Mouse (Mus musculus): ENCODE measurements around the gene Plxdc1. TPM values are rescaled to one million over a fixed set of nuclear protein-coding genes. Genes with fewer than 3 reads are reported as not detected.
A peak's percentile ranks its signal among the peaks of the same experiment; 100 is the strongest.

Plxdc1 gene
- 10 to 100 TPM; 17.5 to 22.2 TPM for total RNA-seq (2021)
- polyA plus RNA-seq (2012; rRNA removed), result 11.0 and 13.7 TPM in 2 replicates
- long read RNA-seq, transcript Plxdc1-201 (14 exons, 2,881 nt), result major isoform, 35 of 45 reads
- long read RNA-seq, partial matches to known transcripts, result 3 of 45 reads
- long read RNA-seq, other reads (novel, unspliced or antisense), result 7 of 45 reads

- DNase-seq, result peak; percentile 87
Measured at GRCm38 (mm10) chr11:97985727-97986677, at the start of gene Plxdc1. Plxdc1 (minus strand) TSS chr11:97986444.

- DNase-seq, result peak; percentile 77
Measured at GRCm38 (mm10) chr11:98035977-98036377, 49.7 kb upstream of the Plxdc1 start.

DNA sequence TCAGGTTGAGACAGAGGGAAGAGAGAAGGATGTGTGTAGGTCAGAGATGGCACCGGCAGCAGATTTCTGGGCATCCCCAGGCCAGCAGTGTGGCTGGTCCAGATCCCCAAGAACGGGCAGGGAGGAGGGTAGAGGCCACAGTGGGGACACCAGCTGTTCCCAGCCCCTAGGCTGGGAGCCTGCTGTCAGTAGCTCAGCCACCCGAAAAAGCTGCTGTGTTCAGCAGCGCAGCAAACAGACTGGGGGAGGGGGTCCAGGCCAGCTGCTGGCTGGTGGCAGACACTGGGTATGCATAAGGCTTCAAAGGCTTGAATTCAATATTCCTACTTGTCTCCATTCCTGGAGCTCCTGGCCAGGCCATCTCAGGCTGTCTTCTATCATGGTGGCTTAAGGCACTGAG, 48.6 kb upstream of the Plxdc1 start:
- DNase-seq, result no peak

DNA sequence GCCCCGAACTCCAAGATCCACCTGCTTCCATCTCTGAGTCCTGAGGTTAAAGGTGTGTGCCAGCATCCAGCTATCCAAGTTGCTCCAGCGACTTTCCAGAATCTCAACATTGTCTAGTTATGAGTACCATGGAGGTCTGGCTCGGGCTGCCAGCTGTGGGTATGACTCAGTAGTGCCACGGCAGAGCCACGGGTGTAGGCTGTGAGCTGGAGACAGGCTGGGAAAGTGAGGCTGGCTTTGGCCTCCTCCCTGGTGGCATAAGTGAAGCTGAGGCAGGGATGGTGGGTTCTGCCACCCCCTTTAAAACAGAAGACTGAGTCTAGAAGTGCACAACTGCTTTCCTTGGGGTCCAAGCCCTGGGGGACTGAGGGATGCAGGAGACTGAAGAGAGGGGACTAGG, 47.8 kb upstream of the Plxdc1 start:
- DNase-seq, result no peak

GRCm38 (mm10) chr11:98031443-98031770, 45.2 kb upstream of the Plxdc1 start:
- DNase-seq, result peak; percentile 66

- DNase-seq, result no peak
Measured at GRCm38 (mm10) chr11:98030701-98031442, 44.6 kb upstream of the Plxdc1 start.

GRCm38 (mm10) chr11:98027785-98028184, 41.5 kb upstream of the Plxdc1 start:
- DNase-seq, result no peak

GRCm38 (mm10) chr11:98027297-98027688, 41.0 kb upstream of the Plxdc1 start:
- DNase-seq, result no peak

- peak; percentile 91 for DNase-seq
Measured at GRCm38 (mm10) chr11:98026570-98027296, 40.5 kb upstream of the Plxdc1 start, which contains the start of gene Rpl19. Rpl19 (plus strand) TSS chr11:98026710.

GRCm38 (mm10) chr11:98026248-98026569, 40.0 kb upstream of the Plxdc1 start:
- no peak for DNase-seq

DNA sequence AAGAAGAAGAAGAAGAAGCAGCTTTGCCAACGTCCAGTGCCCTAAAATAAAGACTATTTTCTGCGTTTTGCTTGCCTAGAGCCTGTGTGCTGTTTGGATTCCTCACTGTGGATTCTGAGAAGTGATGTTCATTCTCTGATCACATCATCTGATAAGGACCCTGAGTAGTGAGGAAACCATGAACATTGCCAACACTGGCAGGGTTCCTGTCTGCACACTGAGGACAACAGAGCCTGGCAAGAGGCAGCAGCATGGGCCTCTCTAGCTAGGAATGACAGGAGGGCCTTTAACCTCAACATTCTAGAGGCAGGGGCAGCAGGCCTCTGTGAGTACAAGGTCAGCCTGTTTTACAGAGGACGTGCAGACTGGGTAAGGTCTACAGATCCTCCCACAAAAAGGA, 38.3 kb upstream of the Plxdc1 start:
- no peak for DNase-seq

GRCm38 (mm10) chr11:98022555-98023371, 36.5 kb upstream of the Plxdc1 start, which contains the start of gene Cacnb1:
Cacnb1 (minus strand) TSS chr11:98023034.
- DNase-seq, result peak; percentile 84

GRCm38 (mm10) chr11:98022253-98022554, 36.0 kb upstream of the Plxdc1 start:
- no peak for DNase-seq

DNA sequence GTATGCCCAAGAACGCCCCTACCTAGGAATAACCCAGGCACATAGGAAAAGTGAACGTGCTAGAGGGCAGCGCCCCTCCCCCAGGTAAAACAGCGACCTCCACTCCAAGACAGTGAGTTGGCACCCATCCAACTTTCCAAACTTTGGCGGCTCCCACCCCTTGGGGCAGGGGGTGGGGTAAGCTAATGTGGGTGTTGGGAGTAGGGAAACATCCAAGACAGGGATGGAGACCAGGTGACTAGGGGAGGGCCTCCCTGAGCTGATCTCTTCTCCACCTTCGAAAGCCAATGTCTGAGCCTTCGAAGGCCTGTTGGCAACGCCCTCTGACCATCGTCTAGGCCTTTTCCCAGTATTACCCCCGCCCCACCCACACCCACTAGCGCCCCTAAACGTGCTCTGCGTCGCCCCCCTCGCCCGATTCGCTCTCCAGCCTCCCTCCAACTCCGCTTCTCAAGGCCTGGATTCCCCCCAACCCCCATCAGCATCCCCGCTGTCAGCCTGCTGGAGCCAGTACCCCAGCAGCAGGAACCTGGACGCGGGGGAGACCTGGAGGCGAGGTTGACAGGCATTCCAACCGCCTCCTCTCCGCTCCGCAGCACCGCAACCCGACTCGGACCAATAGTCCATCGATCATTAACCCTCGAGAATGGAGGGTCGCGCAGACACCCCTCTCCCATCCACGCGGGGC, 35.5 kb upstream of the Plxdc1 start:
- DNase-seq, result peak; percentile 42

GRCm38 (mm10) chr11:98021118-98021517, 34.9 kb upstream of the Plxdc1 start:
- DNase-seq, result no peak

DNA sequence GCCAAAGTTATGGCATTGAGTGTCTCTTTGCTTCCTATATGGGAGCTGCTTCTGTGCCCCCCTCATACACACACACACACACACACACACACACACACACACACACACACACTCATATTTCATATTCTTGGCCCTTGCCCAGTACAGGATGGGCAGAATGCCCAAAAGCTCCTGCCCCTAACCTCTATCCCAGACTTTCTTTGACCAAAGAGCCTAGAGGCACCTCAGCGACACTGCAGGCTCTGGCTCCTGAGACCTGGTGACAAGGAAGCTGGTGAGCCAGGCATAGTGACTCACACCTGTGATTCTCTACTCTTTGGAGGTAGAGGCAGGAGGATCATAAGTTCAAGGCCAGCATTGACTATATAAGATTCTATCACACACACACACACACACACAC, 34.5 kb upstream of the Plxdc1 start:
- peak; percentile 26 for DNase-seq

DNA sequence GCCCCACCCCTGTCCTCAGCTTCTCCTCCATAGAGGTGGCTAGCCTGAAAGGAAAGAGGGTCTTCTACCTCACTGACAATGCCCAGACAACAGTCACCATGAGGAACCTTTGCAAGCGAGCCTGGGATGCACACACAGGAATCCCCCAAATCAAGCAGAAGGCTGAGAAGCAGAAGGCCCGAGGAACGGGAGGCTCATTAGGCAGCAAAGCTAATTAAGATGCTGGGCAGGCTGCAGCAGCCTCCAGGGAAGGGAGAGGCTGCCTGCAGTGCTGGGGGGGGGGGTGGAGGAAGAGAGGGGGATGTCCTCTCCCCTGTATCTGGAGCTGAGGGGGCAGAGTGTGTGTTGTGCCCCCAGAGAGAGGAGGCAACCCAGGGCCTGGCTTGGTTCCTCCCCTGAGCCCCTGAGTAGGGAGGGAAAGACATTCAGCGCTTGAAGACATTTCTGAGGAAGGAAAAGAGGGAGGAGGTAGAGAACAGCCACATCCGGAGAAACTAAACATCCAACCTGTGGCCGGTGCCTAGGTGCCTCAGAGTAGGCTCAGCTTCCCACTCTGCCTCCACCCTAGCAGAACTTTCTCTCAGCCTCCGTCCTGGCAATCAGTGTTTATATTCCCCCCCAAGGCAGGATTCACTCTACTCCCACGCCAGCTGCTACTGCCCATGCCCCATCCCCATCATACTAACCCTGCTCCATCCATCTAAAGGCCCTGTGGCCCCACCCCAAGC, 33.8 kb upstream of the Plxdc1 start:
- no peak for DNase-seq

- peak; percentile 37 for DNase-seq
Measured at GRCm38 (mm10) chr11:98018858-98019641, 32.8 kb upstream of the Plxdc1 start.

DNA sequence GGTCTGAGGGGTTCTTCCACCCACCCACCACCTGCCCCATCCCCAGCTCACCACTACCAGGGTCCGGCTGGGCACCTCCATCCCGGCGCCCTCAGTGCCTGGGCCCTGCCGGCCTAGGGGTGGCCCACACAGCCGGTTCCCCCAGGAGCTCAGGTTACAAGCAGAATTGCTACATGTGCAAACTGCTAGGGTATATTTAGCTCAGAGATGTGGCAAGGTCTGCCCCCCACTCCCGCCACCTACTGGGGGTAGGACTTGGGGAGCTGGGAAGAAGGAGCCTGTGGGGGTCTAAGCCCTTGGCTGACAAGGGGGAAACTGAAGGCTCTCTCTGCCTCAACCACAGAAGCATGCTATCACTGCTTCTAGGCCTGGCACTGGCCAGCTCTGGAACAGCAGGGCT, 32.0 kb upstream of the Plxdc1 start:
- DNase-seq, result no peak
